Mouse (Mus musculus) stomach, postnatal 0 days (tissue): ENCODE measurements at regions not wholly inside any gene's neighbourhood (a gene's known extent, or its start where the extent isn't known, plus 50 kb on each side); places are given as distances from the start of the nearest gene placed in this dataset.

Experiments used
- ATAC-seq: fragments of 200-750 bp; cut with Nextera tagmentation; 2 replicates; pipeline ENCODE4 v1.8.0; 2017; ENCODE audit not compliant: low FRiP score, low TSS enrichment
- DNase-seq: peaks from one replicate; pipeline ENCODE4 v3.0.0-alpha.2; 2016; ENCODE audit warnings: low spot score
- H3K27ac ChIP-seq: fragments of 300-500 bp; sonication (generic); replicated peaks from 2 replicates; pipeline ENCODE4 v1.5.1; 2014; ENCODE audit warnings: mild to moderate bottlenecking, control low read depth
- H3K27me3 ChIP-seq: fragments of 300-500 bp; sonication (generic); 2 replicates; pipeline ENCODE4 v1.6.1; 2014; ENCODE audit warnings: low read length; ENCODE audit not compliant: control insufficient read depth, insufficient read depth
- H3K36me3 ChIP-seq: fragments of 300-500 bp; sonication (generic); 2 replicates; pipeline ENCODE4 v1.6.1; 2014; ENCODE audit warnings: low read length, mixed read lengths; ENCODE audit not compliant: control insufficient read depth, insufficient read depth
- H3K4me1 ChIP-seq: fragments of 300-500 bp; sonication (generic); replicated peaks from 2 replicates; pipeline ENCODE4 v1.6.1; 2014; ENCODE audit warnings: antibody characterized with exemption; ENCODE audit not compliant: control insufficient read depth, insufficient read depth
- H3K4me2 ChIP-seq: fragments of 300-500 bp; sonication (generic); replicated peaks from 2 replicates; pipeline ENCODE4 v1.6.1; 2014; ENCODE audit warnings: low read depth, mild to moderate bottlenecking, control low read depth, moderate library complexity
- H3K4me3 ChIP-seq: fragments of 300-500 bp; sonication (generic); 2 replicates; pipeline ENCODE4 v1.5.1; 2014; ENCODE audit warnings: low read depth, low read length, control low read depth
- H3K9ac ChIP-seq: fragments of 300-500 bp; sonication (generic); 2 replicates; pipeline ENCODE4 v1.6.1; 2014; ENCODE audit warnings: mild to moderate bottlenecking, low read length, control low read depth, mixed read lengths
- H3K9me3 ChIP-seq: fragments of 300-500 bp; sonication (generic); 2 replicates; pipeline ENCODE4 v1.6.1; 2016; ENCODE audit warnings: low read length; ENCODE audit not compliant: control insufficient read depth
- CTCF ChIP-seq: IDR thresholded peaks from 2 replicates; pipeline ENCODE4 v1.5.1; 2016; ENCODE audit warnings: antibody characterized with exemption, low read depth, mild to moderate bottlenecking, moderate library complexity
- EP300 ChIP-seq: optimal IDR thresholded peaks from 2 replicates; pipeline ENCODE3; 2016; ENCODE audit warnings: antibody characterized with exemption
- WGBS: fragments of 180-500 bp; shearing (Covaris S2); extraction: QIAGEN DNeasy Blood & Tissue Kit; methylation state at CpG from one replicate; pipeline ENCODE4 v1.1.7; 2014; 5-methylcytosine and 5-hydroxymethylcytosine counted together

- H3K27me3 ChIP-seq: no peaks in the 10 kb centered on the region
- TF ChIP-seq EP300: no peak
- no peaks in the 10 kb centered on the region for H3K9me3 ChIP-seq
- no peak for DNase-seq
- H3K27ac ChIP-seq: no peak overlapping the region
- no peak overlapping the region for H3K9ac ChIP-seq
- no peak for ATAC-seq
- no peak overlapping the region for H3K4me2 ChIP-seq
- no peaks in the 10 kb centered on the region for H3K4me1 ChIP-seq
- H3K4me3 ChIP-seq: no peak overlapping the region
- 81% methylated on average over 3 of the region's 3 CpGs for WGBS
- no peaks in the 10 kb centered on the region for H3K36me3 ChIP-seq
Observed at GRCm38 (mm10) chr12:39736966-39737365, 300.9 kb downstream of the Arl4a start.

- H3K27me3 ChIP-seq: no peaks in the 10 kb centered on the region
- WGBS: 54% methylated on average over 9 of the region's 9 CpGs
- no peak for ATAC-seq
Observed at GRCm38 (mm10) chr12:39736097-39736920, 301.5 kb downstream of the Arl4a start.

GRCm38 (mm10) chr12:39734176-39734575, 303.6 kb downstream of the Arl4a start:
- H3K9me3 ChIP-seq: no peaks in the 10 kb centered on the region
- no peak overlapping the region for H3K4me3 ChIP-seq
- no peak overlapping the region for H3K27ac ChIP-seq
- no peak for DNase-seq
- no peak for ATAC-seq
- no peak overlapping the region for H3K4me2 ChIP-seq
- TF ChIP-seq CTCF (no peak), EP300 (no peak)
- no peaks in the 10 kb centered on the region for H3K4me1 ChIP-seq
- 64% methylated on average over 2 of the region's 2 CpGs for WGBS
- H3K36me3 ChIP-seq: no peaks in the 10 kb centered on the region
- H3K9ac ChIP-seq: no peak overlapping the region
- H3K27me3 ChIP-seq: no peaks in the 10 kb centered on the region

More at GRCm38 (mm10) chr12:39736097-39736920, 301.5 kb downstream of the Arl4a start:
- TF ChIP-seq EP300 (no peak), CTCF (no peak)
- no peaks in the 10 kb centered on the region for H3K36me3 ChIP-seq
- no peaks in the 10 kb centered on the region for H3K4me1 ChIP-seq
- H3K4me3 ChIP-seq: no peak overlapping the region
- no peak overlapping the region for H3K27ac ChIP-seq
- no peak for DNase-seq
- H3K9ac ChIP-seq: no peak overlapping the region
- H3K4me2 ChIP-seq: no peak overlapping the region
- no peaks in the 10 kb centered on the region for H3K9me3 ChIP-seq

GRCm38 (mm10) chr12:39731177-39731576, 306.6 kb downstream of the Arl4a start:
- no peak for DNase-seq
- Histone ChIP-seq H3K27ac (no peak overlapping the region), H3K36me3 (no peaks in the 10 kb centered on the region)

GRCm38 (mm10) chr12:39729255-39729654, 308.6 kb downstream of the Arl4a start:
- H3K9ac ChIP-seq: no peak overlapping the region
- no peak overlapping the region for H3K4me3 ChIP-seq
- H3K36me3 ChIP-seq: no peaks in the 10 kb centered on the region
- no peaks in the 10 kb centered on the region for H3K27me3 ChIP-seq
- H3K27ac ChIP-seq: no peak overlapping the region
- WGBS: 72% methylated on average over 2 of the region's 2 CpGs
- TF ChIP-seq EP300: no peak
- TF ChIP-seq CTCF: no peak
- H3K4me1 ChIP-seq: no peaks in the 10 kb centered on the region
- no peaks in the 10 kb centered on the region for H3K9me3 ChIP-seq
- no peak overlapping the region for H3K4me2 ChIP-seq
- ATAC-seq: no peak
- no peak for DNase-seq

More at GRCm38 (mm10) chr12:39731177-39731576, 306.6 kb downstream of the Arl4a start:
- Histone ChIP-seq H3K4me3 (no peak overlapping the region), H3K4me1 (no peaks in the 10 kb centered on the region), H3K27me3 (no peaks in the 10 kb centered on the region), H3K9me3 (no peaks in the 10 kb centered on the region), H3K9ac (no peak overlapping the region), H3K4me2 (no peak overlapping the region)
- TF ChIP-seq EP300 (no peak), CTCF (peak; percentile 50)
- WGBS: 59% methylated on average over 3 of the region's 3 CpGs
- no peak for ATAC-seq

- Histone ChIP-seq H3K36me3 (no peaks in the 10 kb centered on the region), H3K4me3 (no peak overlapping the region), H3K27ac (no peak overlapping the region), H3K9me3 (no peaks in the 10 kb centered on the region), H3K4me1 (no peaks in the 10 kb centered on the region), H3K9ac (no peak overlapping the region), H3K27me3 (no peaks in the 10 kb centered on the region), H3K4me2 (no peak overlapping the region)
- no peak for DNase-seq
- no peak for ATAC-seq
- 80% methylated on average over 2 of the region's 2 CpGs for WGBS
- TF ChIP-seq EP300: no peak
- TF ChIP-seq CTCF: no peak
Observed at GRCm38 (mm10) chr12:39724172-39724571, 313.7 kb downstream of the Arl4a start.
